Mouse (Mus musculus) yolk sac, embryonic 10.5 days (tissue): ENCODE results near the gene Ldb3.

Experiments
- DNase-seq: peaks from one replicate; pipeline ENCODE4 v3.0.0-alpha.2; 2017; ENCODE audit warnings: low spot score

Ldb3 gene

DNA sequence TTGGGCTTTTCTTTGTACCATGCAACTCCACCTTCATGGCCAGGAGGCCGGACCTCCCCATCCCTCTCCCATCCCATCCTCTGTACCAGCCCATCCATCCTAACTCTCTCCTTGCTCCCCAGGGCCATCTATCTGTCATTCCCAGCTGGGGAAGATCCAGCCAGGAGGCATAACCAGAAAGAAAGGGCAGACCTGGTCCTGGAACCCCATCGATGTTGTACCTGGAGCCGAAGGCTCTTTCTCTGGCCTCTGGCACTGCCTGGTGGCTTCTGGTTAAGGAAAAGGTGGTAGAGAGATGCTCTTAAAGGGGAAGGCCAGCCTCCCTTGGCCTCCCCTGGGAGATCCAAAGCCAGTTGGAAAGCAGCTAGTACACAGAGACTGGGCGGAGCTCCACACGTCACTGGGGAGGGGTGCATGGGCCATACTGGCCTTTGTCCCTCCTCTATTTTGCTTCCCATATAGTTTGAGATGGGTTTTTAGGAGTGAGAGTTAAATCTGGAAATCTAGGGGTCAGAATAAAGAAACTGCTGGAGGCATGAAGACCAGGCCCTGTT is 1.6 kb upstream of the Ldb3 start:
- no peak for DNase-seq

GRCm38 (mm10) chr14:34589185-34589713 is 767 bp upstream of the Ldb3 start:
- no peak for DNase-seq

GRCm38 (mm10) chr14:34588005-34588404 is 477 bp downstream of the Ldb3 start:
- DNase-seq, result peak; percentile 61

DNA sequence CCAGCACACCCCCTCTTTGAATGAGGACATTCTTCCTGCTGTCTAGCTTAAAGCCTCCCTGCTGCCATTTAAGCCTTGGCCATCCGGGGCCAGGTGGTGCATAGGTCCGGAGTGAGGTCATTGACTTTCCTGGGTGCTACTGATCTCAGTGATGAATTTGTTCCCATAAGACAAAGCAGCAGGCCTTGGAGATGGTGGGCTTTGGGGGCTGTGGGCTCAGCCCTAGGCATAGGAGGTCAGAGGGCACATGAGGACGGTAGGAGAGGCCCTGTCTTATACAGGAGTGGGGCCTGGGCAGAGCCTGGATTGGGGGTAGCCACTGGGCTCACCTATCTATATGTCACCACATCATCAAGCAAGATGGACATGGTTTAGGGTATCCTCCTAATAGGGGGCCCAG is 1.6 kb downstream of the Ldb3 start:
- DNase-seq, result no peak

DNA sequence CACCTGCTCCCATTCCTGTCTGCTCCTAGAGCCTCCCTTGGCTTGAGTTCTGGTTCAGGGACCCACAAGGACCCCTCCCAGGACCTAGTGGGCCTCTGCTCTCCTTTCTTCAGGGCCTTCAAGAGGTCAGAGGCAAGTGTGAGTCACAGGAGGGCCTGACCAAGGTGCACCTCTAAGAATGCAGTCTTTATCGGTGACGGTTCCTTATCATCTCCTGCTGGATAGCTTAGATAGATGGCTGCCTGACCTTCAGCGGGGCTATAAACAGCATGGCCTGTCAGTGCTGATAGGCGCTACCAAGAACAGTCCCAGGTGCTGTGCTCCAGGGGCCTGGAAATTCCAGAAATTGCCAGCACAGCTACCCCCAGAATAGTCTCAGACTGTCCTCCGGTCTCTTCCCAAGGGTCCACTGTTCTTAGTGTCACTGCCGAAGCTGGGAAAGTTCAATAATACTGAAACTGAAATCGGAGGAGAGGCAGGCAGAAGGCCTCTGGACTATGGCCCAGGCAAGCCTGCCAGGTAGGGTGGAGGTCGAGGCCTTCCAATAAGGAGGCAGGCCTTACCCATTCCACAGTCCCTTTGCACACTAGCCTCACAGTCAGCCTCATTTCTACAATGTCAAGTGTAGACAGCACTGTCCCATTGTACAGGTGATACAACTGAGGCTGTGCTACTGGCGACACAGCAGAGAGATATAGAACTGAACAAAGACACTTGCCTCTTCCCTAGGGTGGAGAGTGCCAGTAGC is 3.0 kb downstream of the Ldb3 start:
- DNase-seq, result peak; percentile 73

DNA sequence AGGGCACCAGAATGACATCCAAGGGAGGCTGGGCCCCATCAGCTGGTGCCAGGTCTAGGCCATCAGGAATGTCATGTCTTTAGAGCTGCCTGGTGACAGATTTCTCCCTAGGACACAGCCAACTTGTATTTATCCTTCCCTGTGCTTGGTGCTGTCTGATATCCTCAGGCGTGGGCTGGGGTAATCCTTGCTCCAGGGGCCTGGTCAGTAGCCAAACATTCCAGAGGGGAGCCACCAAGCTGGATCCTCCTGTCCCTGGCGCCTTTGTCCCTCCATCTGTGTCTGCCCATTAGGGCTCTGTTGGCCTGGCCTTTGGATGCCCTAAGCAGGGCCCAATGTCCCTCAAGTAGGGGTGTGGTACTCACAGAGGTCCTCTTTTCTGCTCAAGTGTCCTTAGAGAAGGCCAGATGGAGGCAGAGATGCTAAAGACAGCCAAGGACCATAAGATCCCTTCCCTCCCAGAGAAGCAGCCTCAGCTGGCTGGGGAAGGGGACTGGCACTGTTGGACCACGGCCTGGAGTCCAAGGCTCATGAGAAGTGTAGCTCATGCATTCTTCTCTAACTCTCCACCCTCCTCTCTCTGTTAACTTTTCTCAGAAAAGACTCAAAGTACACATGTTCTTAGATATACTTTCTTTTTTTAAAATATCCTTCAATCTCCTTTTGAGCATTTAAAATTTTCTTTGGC is 5.6 kb downstream of the Ldb3 start:
- no peak for DNase-seq

GRCm38 (mm10) chr14:34576858-34577257 is 11.6 kb downstream of the Ldb3 start:
- no peak for DNase-seq

DNA sequence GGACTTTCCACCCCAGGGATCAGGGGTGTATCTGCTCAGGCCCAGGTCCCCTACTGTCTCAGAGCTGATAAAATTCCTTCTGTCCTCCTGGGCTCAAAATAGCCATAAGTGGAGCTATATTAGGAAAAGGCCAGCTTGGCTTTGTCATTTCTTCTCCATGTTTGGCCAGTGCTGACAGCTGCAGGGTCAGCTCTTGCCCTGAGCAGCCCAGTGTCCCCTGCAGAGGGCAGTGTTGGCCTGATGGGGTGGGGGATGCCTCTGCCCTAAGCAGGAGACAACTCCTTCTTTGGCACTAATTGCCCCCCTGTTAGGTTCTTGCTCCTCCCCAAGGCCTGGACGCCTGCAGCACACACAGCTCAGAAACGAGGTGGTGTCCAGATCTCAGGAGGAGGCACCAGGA is 14.4 kb downstream of the Ldb3 start:
- peak; percentile 40 for DNase-seq

DNA sequence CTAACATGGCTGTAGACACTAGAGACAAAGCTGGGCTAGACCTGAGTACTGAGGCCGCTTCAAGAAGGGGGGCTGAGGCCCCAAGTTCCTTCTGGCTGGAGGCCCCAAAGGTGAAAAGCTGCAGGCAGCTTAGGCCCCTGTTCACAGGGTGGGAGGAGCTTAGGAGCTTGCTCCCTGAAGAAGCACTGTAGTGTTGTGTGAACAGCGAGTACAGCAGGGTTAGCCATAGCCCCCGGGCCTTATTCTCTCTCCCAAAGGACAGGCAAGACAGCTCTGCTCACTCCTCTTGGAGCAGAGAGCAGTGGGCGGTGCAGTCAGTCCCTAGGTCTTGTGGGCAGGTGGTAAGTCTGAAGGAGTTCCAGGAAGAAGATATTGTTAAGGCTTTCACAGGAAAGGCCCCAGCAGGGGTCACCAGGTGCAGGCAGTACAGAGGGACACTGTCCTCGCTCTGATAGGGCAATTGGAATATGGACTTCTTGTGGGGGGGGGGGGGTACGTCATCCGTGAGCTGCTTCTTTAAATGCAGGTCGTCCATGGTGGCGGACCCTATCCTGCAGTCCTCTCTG is 15.1 kb downstream of the Ldb3 start:
- peak; percentile 53 for DNase-seq

DNA sequence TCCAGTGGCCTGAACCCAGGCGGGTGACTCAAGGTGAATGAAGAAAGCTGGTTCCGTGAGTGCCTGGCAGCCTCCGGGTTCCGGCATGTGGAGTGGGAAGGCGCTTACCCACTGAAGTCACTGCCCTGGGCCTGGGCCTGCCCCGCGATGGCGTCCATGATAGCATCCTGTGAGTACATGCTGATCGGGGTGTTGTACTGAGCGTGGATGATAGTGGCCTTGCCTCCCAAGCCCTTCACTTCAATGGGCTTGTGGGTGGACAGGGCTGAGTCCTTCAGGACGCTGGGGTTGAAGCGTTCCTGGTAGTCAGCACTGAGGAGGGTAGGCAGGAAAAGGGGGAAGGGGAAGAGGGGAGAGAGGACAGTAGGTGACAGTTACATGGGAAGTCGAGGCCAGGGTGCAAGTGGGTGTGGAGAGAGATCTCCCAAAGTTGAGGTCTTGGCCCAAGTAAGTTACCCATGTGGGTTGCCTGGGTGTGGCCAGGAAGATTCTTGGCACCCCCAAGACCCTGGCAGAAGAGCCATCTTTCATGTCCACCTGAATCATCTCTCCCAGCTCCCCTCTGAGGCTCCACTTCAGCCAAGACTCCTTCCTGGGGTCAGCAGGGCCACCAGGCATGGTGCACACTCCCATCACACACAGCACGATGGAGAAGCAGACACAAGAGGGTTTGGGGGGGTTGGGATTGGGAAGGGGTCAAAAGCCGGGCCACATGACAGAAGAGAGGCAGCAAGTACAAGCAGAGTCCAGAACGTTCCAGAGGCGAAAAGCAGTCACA is 16.7 kb downstream of the Ldb3 start:
- DNase-seq, result no peak

- no peak for DNase-seq
Measured at GRCm38 (mm10) chr14:34570903-34571302, 17.6 kb downstream of the Ldb3 start.

DNA sequence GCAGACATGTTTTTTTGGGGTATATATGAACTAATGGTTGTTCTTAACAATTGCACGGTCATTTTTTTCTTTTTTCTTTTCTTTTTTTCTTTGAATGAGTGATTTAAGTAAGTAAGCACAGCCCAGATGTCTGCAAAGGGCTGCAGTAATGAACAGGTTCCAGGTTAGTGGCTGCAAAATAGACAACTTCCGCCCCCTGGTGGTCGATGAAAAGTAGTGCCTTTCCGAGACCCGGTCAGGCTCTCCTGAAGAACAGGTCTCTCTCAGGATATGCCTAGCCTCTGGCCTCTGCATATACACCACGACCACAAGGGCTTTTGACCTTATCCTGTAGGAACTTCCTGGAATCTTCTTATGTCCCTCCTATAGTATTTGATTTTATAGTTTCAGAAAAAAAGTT is 18.2 kb downstream of the Ldb3 start:
- peak; percentile 63 for DNase-seq

DNA sequence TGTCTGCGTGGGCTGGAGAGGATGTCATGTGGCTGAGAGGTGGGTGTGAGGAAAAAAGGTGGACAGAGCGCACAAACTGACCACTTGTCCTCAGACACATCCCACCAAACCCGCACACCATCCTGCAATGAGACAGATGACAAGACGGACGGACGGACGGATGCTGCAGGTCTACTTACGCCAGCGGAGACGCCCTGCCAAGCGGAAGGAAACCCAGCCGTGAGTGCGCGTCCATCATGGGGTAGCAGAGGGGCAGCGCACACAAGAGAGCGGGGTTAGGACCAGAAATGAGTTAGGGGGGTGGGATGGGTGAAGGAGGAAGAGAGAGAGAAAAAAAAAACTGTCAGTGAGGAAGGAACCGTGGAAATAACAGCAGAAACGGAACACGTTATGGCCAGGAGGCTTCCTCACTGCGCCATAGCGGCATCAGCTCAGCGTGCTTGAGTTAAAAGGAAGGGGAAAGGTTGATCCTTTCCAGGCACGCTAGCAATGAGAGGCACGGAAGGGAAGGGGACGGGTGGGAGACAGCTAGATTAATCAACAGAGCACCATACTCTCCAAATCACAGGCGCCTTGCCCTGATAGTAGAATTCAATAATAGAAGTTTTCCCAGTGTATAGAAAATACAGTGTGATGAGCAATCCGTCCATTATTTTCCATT is 18.8 kb downstream of the Ldb3 start:
- no peak for DNase-seq

- DNase-seq, result no peak
Measured at GRCm38 (mm10) chr14:34568626-34569025, 19.9 kb downstream of the Ldb3 start.

- no peak for DNase-seq
Measured at GRCm38 (mm10) chr14:34567697-34568096, 20.8 kb downstream of the Ldb3 start.

DNA sequence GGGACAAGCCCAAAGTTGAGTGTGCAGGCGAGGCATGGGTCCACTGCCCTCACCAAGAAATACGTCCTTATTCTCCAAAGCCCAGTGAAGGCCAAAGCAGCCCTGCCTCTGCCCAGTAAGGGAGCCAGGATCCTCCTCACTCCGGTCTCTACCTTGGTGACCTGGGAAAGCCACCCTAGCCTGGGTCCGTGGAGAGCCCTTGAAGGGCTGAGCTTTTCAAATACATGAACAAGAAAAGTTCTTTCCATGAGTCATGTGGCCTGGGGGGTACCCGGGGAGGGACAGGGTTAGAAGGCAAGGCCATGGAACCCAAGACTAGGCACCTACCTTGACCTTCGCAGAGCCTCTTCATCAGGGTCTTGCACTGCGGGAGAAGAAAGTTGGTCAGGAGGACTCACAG is 22.0 kb downstream of the Ldb3 start:
- DNase-seq, result no peak

- no peak for DNase-seq
Measured at GRCm38 (mm10) chr14:34565711-34566110, 22.8 kb downstream of the Ldb3 start.

DNA sequence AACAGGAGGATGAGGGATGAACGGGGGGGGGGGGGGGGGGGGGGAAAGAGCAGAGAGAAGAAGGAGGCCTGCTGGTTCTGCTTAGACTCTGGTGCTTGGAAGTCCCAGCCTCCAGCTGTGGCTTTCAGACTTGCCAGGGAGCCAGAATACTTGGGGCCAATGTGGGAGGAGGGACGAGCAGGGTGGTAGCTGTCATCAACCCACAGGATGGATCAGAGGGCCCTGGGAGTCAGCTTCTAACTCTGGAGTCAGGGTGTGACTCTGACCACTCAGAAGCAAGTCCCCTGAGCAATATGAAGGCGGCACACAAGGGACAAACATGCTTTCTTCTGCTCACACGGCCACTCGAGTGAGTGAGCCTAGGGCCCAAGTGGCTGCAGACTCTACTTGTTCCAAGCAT is 23.8 kb downstream of the Ldb3 start:
- no peak for DNase-seq

DNA sequence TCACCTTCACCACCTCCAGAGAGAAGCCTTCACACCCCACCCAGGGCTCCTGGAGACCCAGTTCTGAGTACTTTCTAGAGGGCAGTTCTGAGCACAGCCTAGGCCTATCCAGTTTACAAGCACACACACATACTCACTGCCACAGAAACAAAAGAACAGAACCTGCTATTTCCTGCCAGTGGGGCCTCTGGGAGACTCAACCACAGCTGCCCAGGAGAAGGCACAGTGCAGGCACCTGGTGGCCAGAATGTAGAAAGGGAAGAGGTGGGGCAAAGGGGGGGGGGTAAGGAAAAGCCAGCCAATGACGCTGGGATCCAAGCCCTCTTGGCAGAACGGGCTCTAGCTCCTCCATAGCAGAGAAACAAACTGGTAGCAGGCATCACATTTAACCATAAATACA is 26.1 kb downstream of the Ldb3 start:
- DNase-seq, result no peak

GRCm38 (mm10) chr14:34561647-34562046 is 26.8 kb downstream of the Ldb3 start:
- no peak for DNase-seq

DNA sequence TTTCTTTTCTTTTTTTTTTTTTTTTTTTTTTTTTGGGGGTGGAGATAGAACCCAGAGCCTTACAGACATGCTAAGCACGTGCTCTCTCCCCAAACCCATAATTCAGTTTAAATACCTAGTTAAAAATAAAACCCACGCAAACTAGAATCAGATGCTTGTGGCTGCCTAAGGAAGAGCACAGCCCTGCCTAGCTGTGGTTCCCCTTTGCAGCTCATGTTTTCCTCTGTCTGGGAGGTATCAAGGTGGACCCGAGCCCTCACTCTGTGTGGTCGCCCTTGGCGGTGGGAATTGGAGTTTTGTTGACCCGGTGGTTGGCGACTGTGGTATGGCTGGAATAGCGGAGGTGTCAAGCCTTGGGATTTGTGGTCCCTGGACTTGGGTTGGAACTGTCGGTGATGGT is 29.5 kb downstream of the Ldb3 start:
- DNase-seq, result no peak

DNA sequence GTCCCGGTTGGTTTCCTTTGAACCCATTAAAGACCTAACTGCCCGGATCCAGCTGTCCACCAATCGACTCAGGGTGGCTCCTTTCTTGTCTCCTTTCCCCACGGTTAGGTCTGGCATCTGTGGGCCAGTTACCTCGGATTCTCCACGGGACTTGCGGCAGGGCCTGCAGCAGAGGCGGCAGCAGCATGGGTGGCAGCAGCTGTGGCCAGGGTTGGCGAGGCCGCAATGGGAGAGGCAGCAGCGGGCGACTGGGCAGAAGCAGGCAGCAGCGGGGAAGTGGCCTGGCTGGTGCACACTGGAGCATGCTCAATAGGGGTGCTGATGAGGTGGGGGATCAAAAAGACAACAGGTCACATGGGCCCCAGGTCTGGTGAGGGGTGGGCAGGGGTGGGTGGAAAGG is 33.3 kb downstream of the Ldb3 start:
- no peak for DNase-seq
